Mouse (Mus musculus) limb, embryonic 10.5 days (tissue): ENCODE results near the gene Khdc4. TPM values are rescaled to one million over a fixed set of nuclear protein-coding genes. Genes with fewer than 3 reads are reported as not detected.

Experiments used
- DNase-seq: peaks from one replicate; pipeline ENCODE4 v3.0.0-alpha.2; 2017; ENCODE audit warnings: low spot score
- H3K27ac ChIP-seq: fragments of 300-500 bp; sonication (generic); 2 replicates; pipeline ENCODE4 v1.5.1; 2016; ENCODE audit warnings: mild to moderate bottlenecking
- H3K27me3 ChIP-seq: fragments of 300-500 bp; sonication (generic); 2 replicates; pipeline ENCODE4 v1.6.1; 2016; ENCODE audit warnings: low read depth, mild to moderate bottlenecking; ENCODE audit not compliant: poor library complexity, severe bottlenecking
- H3K36me3 ChIP-seq: fragments of 300-500 bp; sonication (generic); 2 replicates; pipeline ENCODE4 v1.6.1; 2016; ENCODE audit warnings: mild to moderate bottlenecking, moderate library complexity
- H3K4me1 ChIP-seq: fragments of 300-500 bp; sonication (generic); 2 replicates; pipeline ENCODE4 v1.6.1; 2016
- H3K4me3 ChIP-seq: fragments of 300-500 bp; sonication (generic); 2 replicates; pipeline ENCODE4 v1.5.1; 2016; ENCODE audit warnings: mild to moderate bottlenecking, moderate library complexity
- H3K9me3 ChIP-seq: fragments of 300-500 bp; sonication (generic); replicated peaks from 2 replicates; pipeline ENCODE4 v1.6.1; 2016; ENCODE audit warnings: mild to moderate bottlenecking
- WGBS: fragments of 180-500 bp; shearing (Covaris S2); methylation state at CpG from one replicate; pipeline ENCODE4 v1.1.7; 2016; 5-methylcytosine and 5-hydroxymethylcytosine counted together
- polyA plus RNA-seq: library from polyadenylated mRNA; unstranded; fragments of >200 nt; fragmentation: Nextera tagmentation; extraction: Ambion mirVana; gene quantifications from 2 replicates; pipeline ENCODE4 v1.2.1, GENCODE M21; 2016

The Khdc4 gene
- 103 and 111 TPM in 2 replicates for polyA plus RNA-seq

- DNase-seq, result peak; percentile 98
- Histone ChIP-seq H3K27ac (peak within 1 kb of the TSS; percentile 98), H3K4me1 (peaks cover 9% of the 10 kb centered on the region), H3K36me3 (peaks cover 42% of the 10 kb centered on the region), H3K4me3 (peak within 1 kb of the TSS; percentile 99), H3K27me3 (no peaks in the 10 kb centered on the region), H3K9me3 (no peaks in the 10 kb centered on the region)
- WGBS, result 1% methylated on average over 47 of the region's 47 CpGs
Measured at GRCm38 (mm10) chr3:88684980-88685941, at the start of gene Khdc4. TSS of gene Khdc4 (plus strand) at chr3:88685803.

- WGBS, result 98% methylated on average over 8 of the region's 8 CpGs
- H3K36me3 ChIP-seq, result peaks cover 98% of the 10 kb centered on the region
- no peak for DNase-seq
- no peaks in the 10 kb centered on the region; the same call in 1 of the 2 replicates for H3K4me1 ChIP-seq
- H3K27ac ChIP-seq, result no peak overlapping the region
- no peaks in the 10 kb centered on the region for H3K9me3 ChIP-seq
- H3K4me3 ChIP-seq, result no peak overlapping the region
- H3K27me3 ChIP-seq, result no peaks in the 10 kb centered on the region
Measured at GRCm38 (mm10) chr3:88636555-88636986, 49.0 kb upstream of the Khdc4 start.

GRCm38 (mm10) chr3:88637134-88637533, 48.5 kb upstream of the Khdc4 start:
- DNase-seq, result no peak
- Histone ChIP-seq H3K36me3 (peaks cover 98% of the 10 kb centered on the region), H3K9me3 (no peaks in the 10 kb centered on the region), H3K4me1 (no peaks in the 10 kb centered on the region), H3K4me3 (no peak overlapping the region), H3K27ac (no peak overlapping the region), H3K27me3 (no peaks in the 10 kb centered on the region)
- 96% methylated on average over 5 of the region's 5 CpGs for whole genome bisulfite sequencing

GRCm38 (mm10) chr3:88639239-88639638, 46.4 kb upstream of the Khdc4 start:
- 97% methylated on average over 12 of the region's 12 CpGs for WGBS
- Histone ChIP-seq H3K36me3 (peaks cover 98% of the 10 kb centered on the region), H3K9me3 (no peaks in the 10 kb centered on the region), H3K27me3 (no peaks in the 10 kb centered on the region), H3K4me3 (no peak overlapping the region), H3K4me1 (no peaks in the 10 kb centered on the region), H3K27ac (no peak overlapping the region)
- DNase-seq, result no peak

GRCm38 (mm10) chr3:88640676-88641075, 44.9 kb upstream of the Khdc4 start:
- Histone ChIP-seq H3K4me1 (no peaks in the 10 kb centered on the region), H3K36me3 (peaks cover 98% of the 10 kb centered on the region), H3K27ac (no peak overlapping the region), H3K9me3 (no peaks in the 10 kb centered on the region), H3K27me3 (no peaks in the 10 kb centered on the region), H3K4me3 (no peak overlapping the region)
- DNase-seq, result peak; percentile 61
- WGBS, result 76% methylated on average over 1 of the region's 1 CpGs

GRCm38 (mm10) chr3:88643078-88643477, 42.5 kb upstream of the Khdc4 start:
- Histone ChIP-seq H3K27ac (no peak overlapping the region), H3K36me3 (peaks cover 99% of the 10 kb centered on the region), H3K9me3 (no peaks in the 10 kb centered on the region)

GRCm38 (mm10) chr3:88645937-88646336, 39.7 kb upstream of the Khdc4 start:
- DNase-seq, result no peak
- no peaks in the 10 kb centered on the region for H3K9me3 ChIP-seq
- no peaks in the 10 kb centered on the region for H3K4me1 ChIP-seq
- no peak overlapping the region for H3K27ac ChIP-seq
- H3K36me3 ChIP-seq, result peaks cover 88% of the 10 kb centered on the region
- no peaks in the 10 kb centered on the region for H3K27me3 ChIP-seq
- H3K4me3 ChIP-seq, result no peak overlapping the region
- 91% methylated on average over 12 of the region's 12 CpGs for WGBS

More at GRCm38 (mm10) chr3:88643078-88643477, 42.5 kb upstream of the Khdc4 start:
- no peak for DNase-seq
- H3K27me3 ChIP-seq, result no peaks in the 10 kb centered on the region
- WGBS, result 89% methylated on average over 5 of the region's 5 CpGs
- no peaks in the 10 kb centered on the region for H3K4me1 ChIP-seq
- no peak overlapping the region for H3K4me3 ChIP-seq

GRCm38 (mm10) chr3:88646426-88646995, 39.1 kb upstream of the Khdc4 start:
- no peak overlapping the region for H3K27ac ChIP-seq
- no peaks in the 10 kb centered on the region for H3K4me1 ChIP-seq
- H3K9me3 ChIP-seq, result no peaks in the 10 kb centered on the region
- peaks cover 82% of the 10 kb centered on the region for H3K36me3 ChIP-seq
- H3K27me3 ChIP-seq, result no peaks in the 10 kb centered on the region
- no peak overlapping the region for H3K4me3 ChIP-seq
- 70% methylated on average over 6 of the region's 6 CpGs for WGBS
- DNase-seq, result no peak

- Histone ChIP-seq H3K9me3 (no peaks in the 10 kb centered on the region), H3K27ac (no peak overlapping the region), H3K4me3 (no peak overlapping the region), H3K27me3 (no peaks in the 10 kb centered on the region), H3K36me3 (peaks cover 76% of the 10 kb centered on the region), H3K4me1 (0 out of 2 replicates have a peak, but pooled peaks cover 2% of the 10 kb centered on the region)
- 88% methylated on average over 3 of the region's 3 CpGs for WGBS
- DNase-seq, result no peak
Measured at GRCm38 (mm10) chr3:88647076-88647475, 38.5 kb upstream of the Khdc4 start.

- no peak for DNase-seq
- WGBS, result 93% methylated on average over 14 of the region's 14 CpGs
- Histone ChIP-seq H3K9me3 (no peaks in the 10 kb centered on the region), H3K27me3 (no peaks in the 10 kb centered on the region), H3K4me3 (no peak overlapping the region), H3K27ac (no peak overlapping the region), H3K4me1 (0 out of 2 replicates have a peak, but pooled peaks cover 6% of the 10 kb centered on the region), H3K36me3 (peaks cover 68% of the 10 kb centered on the region)
Measured at GRCm38 (mm10) chr3:88647779-88648413, 37.7 kb upstream of the Khdc4 start.

- Histone ChIP-seq H3K4me1 (0 out of 2 replicates have a peak, but pooled peaks cover 6% of the 10 kb centered on the region), H3K27me3 (no peaks in the 10 kb centered on the region), H3K9me3 (no peaks in the 10 kb centered on the region), H3K36me3 (peaks cover 61% of the 10 kb centered on the region), H3K27ac (no peak overlapping the region), H3K4me3 (no peak overlapping the region)
- WGBS, result 88% methylated on average over 12 of the region's 12 CpGs
- DNase-seq, result no peak
Measured at GRCm38 (mm10) chr3:88648452-88649168, 37.0 kb upstream of the Khdc4 start.

- WGBS, result 87% methylated on average over 10 of the region's 10 CpGs
- DNase-seq, result no peak
Measured at GRCm38 (mm10) chr3:88649186-88649585, 36.4 kb upstream of the Khdc4 start.

More at GRCm38 (mm10) chr3:88649186-88649585, 36.4 kb upstream of the Khdc4 start:
- no peak overlapping the region for H3K27ac ChIP-seq
- H3K27me3 ChIP-seq, result no peaks in the 10 kb centered on the region
- no peaks in the 10 kb centered on the region for H3K9me3 ChIP-seq
- no peak overlapping the region for H3K4me3 ChIP-seq
- H3K36me3 ChIP-seq, result peaks cover 55% of the 10 kb centered on the region
- 0 out of 2 replicates have a peak, but pooled peaks cover 6% of the 10 kb centered on the region for H3K4me1 ChIP-seq
